Mouse (Mus musculus) splenic B cell, adult 2 months (primary cell): ENCODE results near the gene Cyp2c70.
"Not testable (repeated sequence)": the region's sequence is repeated elsewhere in the genome, so short reads cannot be mapped to it uniquely, and the experiment has no call there.

ENCODE experiments used
- DNase-seq: peaks from one replicate; pipeline ENCODE4 v3.0.0-alpha.2; 2011; ENCODE audit warnings: low read depth, low spot score
- H3K27me3 ChIP-seq: 2 replicates; pipeline ENCODE4 v1.6.1; 2012; ENCODE audit warnings: mild to moderate bottlenecking, low read length, moderate library complexity, mixed read lengths; ENCODE audit not compliant: control insufficient read depth, poor library complexity, insufficient read depth, severe bottlenecking
- H3K36me3 ChIP-seq: 2 replicates; pipeline ENCODE4 v1.6.1; 2012; ENCODE audit warnings: mild to moderate bottlenecking, low read length, moderate library complexity, mixed read lengths; ENCODE audit not compliant: control insufficient read depth, poor library complexity, insufficient read depth, severe bottlenecking

The Cyp2c70 gene

DNA sequence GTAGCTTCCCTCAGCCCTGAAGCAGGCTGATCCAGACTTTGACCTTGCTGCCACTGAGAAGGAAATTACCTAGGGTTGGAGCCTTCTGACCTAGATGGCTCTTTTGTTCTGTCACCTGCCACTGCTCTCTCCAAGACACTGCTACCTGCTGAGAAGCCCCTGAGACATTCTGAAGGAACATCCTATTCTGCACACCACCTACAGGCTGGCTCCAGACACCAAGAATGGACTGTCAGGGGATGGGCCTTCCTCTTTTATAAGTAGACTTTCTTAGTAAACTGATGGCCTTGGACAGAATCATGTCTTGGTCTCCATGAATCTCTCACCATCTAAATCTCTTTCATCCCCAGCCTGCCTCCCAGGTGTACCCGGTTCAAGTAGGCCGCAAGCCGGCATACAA lies 62.0 kb downstream of the Cyp2c70 start:
- H3K36me3 ChIP-seq, H3K27me3 ChIP-seq, DNase-seq: not testable (repeated sequence)

DNA sequence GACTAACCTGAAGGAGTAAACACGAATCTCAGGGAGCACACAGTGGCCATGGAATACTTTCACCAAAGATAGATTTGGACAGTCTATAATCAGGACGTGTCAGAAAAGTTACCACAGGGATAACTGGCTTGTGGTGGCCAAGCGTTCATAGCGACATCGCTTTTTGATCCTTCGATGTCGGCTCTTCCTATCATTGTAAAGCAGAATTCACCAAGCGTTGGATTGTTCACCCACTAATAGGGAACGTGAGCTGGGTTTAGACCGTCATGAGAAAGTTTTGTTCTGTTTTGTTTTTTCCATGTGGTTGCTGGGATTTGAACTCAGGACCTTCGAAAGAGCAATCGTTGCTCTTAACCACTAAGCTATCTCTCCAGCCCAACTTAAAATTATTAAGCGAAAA lies 67.5 kb downstream of the Cyp2c70 start:
- not testable (repeated sequence) for H3K36me3 ChIP-seq, H3K27me3 ChIP-seq, DNase-seq
